Mouse (Mus musculus) hindbrain, embryonic 13.5 days (tissue): ENCODE data around the gene Otop1. TPM values are rescaled to one million over a fixed set of nuclear protein-coding genes. Genes with fewer than 3 reads are reported as not detected.

Experiments used
- polyA plus RNA-seq: library from polyadenylated mRNA; unstranded; fragments of >200 nt; fragmentation: Nextera tagmentation; extraction: Ambion mirVana; gene quantifications from 2 replicates; pipeline ENCODE4 v1.2.1, GENCODE M21; 2015

The Otop1 gene
- polyA plus RNA-seq, 1 experiment from 2014 or later, result not detected

Other genes with a start within 250 kb of the Otop1 start
- 35.7 and 37.1 TPM in 2 replicates for gene Stx18, start 237.2 kb upstream of the Otop1 start, polyA plus RNA-seq
- gene Nsg1, start 116.1 kb upstream of the Otop1 start, polyA plus RNA-seq, result 1,020 and 1,085 TPM in 2 replicates
- 20.4 and 23.6 TPM in 2 replicates for gene Zbtb49, start 55.5 kb upstream of the Otop1 start, polyA plus RNA-seq
- 55.7 and 58.4 TPM in 2 replicates for gene Lyar, start 55.5 kb upstream of the Otop1 start, polyA plus RNA-seq
- 101 and 104 TPM in 2 replicates for gene Tmem128, start 15.8 kb upstream of the Otop1 start, polyA plus RNA-seq
- gene Drd5, start 43.4 kb downstream of the Otop1 start, polyA plus RNA-seq, result 0.13 and 0.35 TPM in 2 replicates
- 0.13 and 0.19 TPM in 2 replicates for gene Slc2a9, start 227.2 kb downstream of the Otop1 start, polyA plus RNA-seq